24 mouse cellular contexts compared by ENCODE assay signal in the genomic region with DNA sequence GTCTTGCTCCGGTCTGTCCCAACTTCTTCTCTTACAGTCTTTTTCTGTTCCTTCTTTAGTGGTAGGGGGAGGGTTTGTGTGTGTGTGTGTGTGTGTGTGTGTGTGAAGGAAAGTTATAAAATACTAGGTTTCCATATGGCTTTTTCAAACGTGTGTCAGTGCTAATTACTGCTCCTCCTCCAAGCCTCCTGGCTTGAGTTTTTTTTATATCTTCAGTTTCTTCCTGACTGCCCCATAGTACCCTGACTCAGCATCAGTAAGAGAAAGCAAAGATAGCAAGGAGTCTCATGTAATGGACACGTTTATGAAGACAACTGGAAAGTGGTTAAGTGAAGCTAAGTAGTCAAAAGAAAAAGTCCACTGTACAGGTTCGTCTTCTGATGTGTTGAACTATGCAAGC.
"Had no signal": no experiment of that assay in that cellular context is flagged by ENCODE, and none has a peak within 500 bp of the region (broad histone marks: within the 10 kb centered on the region; RNA-seq: fewer than 3 reads in every experiment).

No protein-coding gene starts in this region.

- H3K4me3 ChIP-seq: heart, adult 2 months; heart, embryonic 13.5 days; heart, embryonic 15.5 days; hindbrain, embryonic 13.5 days; hindbrain, embryonic 15.5 days; kidney, embryonic 15.5 days; limb, embryonic 13.5 days; limb, embryonic 15.5 days; liver, embryonic 12.5 days had no signal

- ATAC-seq: hindbrain, postnatal 0 days; intestine, embryonic 16.5 days; liver, embryonic 12.5 days had no signal

- H3K36me3 ChIP-seq: heart, embryonic 15.5 days had no signal

- H3K9me3 ChIP-seq: heart, embryonic 13.5 days; heart, embryonic 15.5 days; hindbrain, embryonic 13.5 days; hindbrain, embryonic 15.5 days; kidney, embryonic 15.5 days; limb, embryonic 13.5 days; limb, embryonic 15.5 days; liver, embryonic 12.5 days had no signal

- DNase-seq: gastrocnemius, postnatal 14 days; gastrocnemius, postnatal 36 days; heart, adult 11 months; heart, adult 2 months; heart, postnatal 14 days; heart, postnatal 36 days; kidney, adult 11 months; kidney, adult 2 months; kidney, adult 9 months; kidney, postnatal 14 days; kidney, postnatal 36 days; layer of hippocampus, adult 9-11 months; layer of hippocampus, postnatal 36 days; left cerebral cortex, postnatal 4 days had no signal

- H3K27me3 ChIP-seq: heart, embryonic 13.5 days; heart, embryonic 15.5 days; hindbrain, embryonic 13.5 days; hindbrain, embryonic 15.5 days; kidney, embryonic 15.5 days; limb, embryonic 13.5 days; limb, embryonic 15.5 days; liver, embryonic 12.5 days had no signal

- H3K4me1 ChIP-seq: heart, embryonic 13.5 days; hindbrain, embryonic 13.5 days; hindbrain, embryonic 15.5 days; kidney, embryonic 15.5 days; limb, embryonic 13.5 days; limb, embryonic 15.5 days had no signal
